Mouse (Mus musculus) small intestine, adult 2 months (tissue): ENCODE results near the gene Phb2.

ENCODE experiments used
- CTCF ChIP-seq: fragments of 200-500 bp; IDR thresholded peaks from 2 replicates; pipeline ENCODE4 v1.5.1; 2012; ENCODE audit warnings: low read depth, mild to moderate bottlenecking, control low read depth, inconsistent platforms, low read length, moderate library complexity, mixed read lengths; ENCODE audit not compliant: insufficient replicate concordance, insufficient read length; ENCODE audit errors: extremely low read depth
- POLR2A ChIP-seq: fragments of 200-500 bp; IDR thresholded peaks from 2 replicates; pipeline ENCODE4 v1.6.1; 2012; ENCODE audit warnings: low read depth, mild to moderate bottlenecking, control low read depth, inconsistent platforms, low read length, moderate library complexity

- no peak for TF ChIP-seq CTCF
- no peak for TF ChIP-seq POLR2A
Measured at GRCm38 (mm10) chr6:124742839-124743514, 30.8 kb downstream of the Phb2 start.
